Mouse (Mus musculus) neural tube, embryonic 13.5 days (tissue): Measurements from ENCODE around the gene Gm20388. TPM values are rescaled to one million over a fixed set of nuclear protein-coding genes. Genes with fewer than 3 reads are reported as not detected.

ENCODE experiments used
- ATAC-seq: fragments of 200-750 bp; cut with Nextera tagmentation; 2 replicates; pipeline ENCODE4 v1.8.0; 2017; ENCODE audit warnings: low read depth, mild to moderate bottlenecking, moderate TSS enrichment, moderate library complexity
- H3K27ac ChIP-seq: fragments of 300-500 bp; sonication (generic); replicated peaks from 2 replicates; pipeline ENCODE4 v1.5.1; 2015; ENCODE audit warnings: moderate library complexity, mild to moderate bottlenecking, inconsistent platforms
- H3K27me3 ChIP-seq: fragments of 300-500 bp; sonication (generic); 2 replicates; pipeline ENCODE4 v1.6.1; 2015; ENCODE audit warnings: mild to moderate bottlenecking, inconsistent platforms
- H3K36me3 ChIP-seq: fragments of 300-500 bp; sonication (generic); 2 replicates; pipeline ENCODE4 v1.6.1; 2015; ENCODE audit warnings: mild to moderate bottlenecking, inconsistent platforms
- H3K4me1 ChIP-seq: fragments of 300-500 bp; sonication (generic); replicated peaks from 2 replicates; pipeline ENCODE4 v1.6.1; 2015; ENCODE audit warnings: inconsistent platforms
- H3K4me2 ChIP-seq: fragments of 300-500 bp; sonication (generic); 2 replicates; pipeline ENCODE4 v1.6.1; 2015; ENCODE audit warnings: inconsistent platforms, mild to moderate bottlenecking, moderate library complexity
- H3K4me3 ChIP-seq: fragments of 300-500 bp; sonication (generic); 2 replicates; pipeline ENCODE4 v1.5.1; 2015; ENCODE audit warnings: mild to moderate bottlenecking, inconsistent platforms
- H3K9ac ChIP-seq: fragments of 300-500 bp; sonication (generic); 2 replicates; pipeline ENCODE4 v1.6.1; 2015; ENCODE audit warnings: moderate library complexity, mild to moderate bottlenecking, inconsistent platforms
- H3K9me3 ChIP-seq: fragments of 300-500 bp; sonication (generic); 2 replicates; pipeline ENCODE4 v1.6.1; 2016; ENCODE audit warnings: inconsistent platforms
- WGBS: fragments of 180-500 bp; shearing (Covaris S2); methylation state at CpG from one replicate; pipeline ENCODE4 v1.1.7; 2015; 5-methylcytosine and 5-hydroxymethylcytosine counted together
- polyA plus RNA-seq: library from polyadenylated mRNA; unstranded; fragments of >200 nt; fragmentation: Nextera tagmentation; extraction: Ambion mirVana; gene quantifications from 2 replicates; pipeline ENCODE4 v1.2.1, GENCODE M21; 2015

Gm20388 gene
- polyA plus RNA-seq, 1 experiment from 2014 or later, result 0.27 TPM

GRCm38 (mm10) chr8:121721072-121721471, 1810.4 kb downstream of the Gm20388 start:
- Histone ChIP-seq H3K4me2 (no peak overlapping the region), H3K36me3 (no peaks in the 10 kb centered on the region), H3K9me3 (no peaks in the 10 kb centered on the region), H3K27me3 (no peaks in the 10 kb centered on the region), H3K9ac (no peak overlapping the region), H3K4me1 (peaks cover 17% of the 10 kb centered on the region), H3K4me3 (no peak overlapping the region), H3K27ac (no peak overlapping the region)
- WGBS, result 40% methylated on average over 6 of the region's 6 CpGs
- no peak for ATAC-seq

DNA sequence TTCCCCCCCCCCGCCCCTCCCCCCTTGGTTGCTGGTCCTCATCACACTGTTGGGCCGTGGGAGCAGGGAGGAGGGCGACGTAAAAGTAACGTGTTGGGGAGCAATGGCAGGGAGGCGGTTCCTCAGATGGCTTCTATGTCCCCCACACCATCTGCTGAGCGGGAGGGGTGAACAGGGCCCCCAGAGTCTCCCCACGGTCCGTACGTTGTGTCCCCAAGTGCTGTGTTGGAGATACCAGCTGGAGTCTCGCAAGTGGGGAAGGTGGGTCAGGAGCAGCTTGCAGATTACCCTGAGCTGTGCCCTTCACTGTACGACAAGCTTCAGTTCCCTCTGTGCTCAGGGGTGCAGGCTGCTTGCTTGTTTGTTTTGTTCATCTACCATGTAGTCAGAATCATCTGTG, 1813.2 kb downstream of the Gm20388 start:
- Histone ChIP-seq H3K4me1 (peaks cover 5% of the 10 kb centered on the region; the same call in 1 of the 2 replicates), H3K9ac (no peak overlapping the region), H3K4me2 (no peak overlapping the region), H3K9me3 (no peaks in the 10 kb centered on the region), H3K27me3 (peaks cover 16% of the 10 kb centered on the region), H3K27ac (peak overlapping the region; percentile 4; the same call in 1 of the 2 replicates), H3K36me3 (no peaks in the 10 kb centered on the region), H3K4me3 (no peak overlapping the region)
- 61% methylated on average over 12 of the region's 12 CpGs for WGBS
- ATAC-seq, result no peak

DNA sequence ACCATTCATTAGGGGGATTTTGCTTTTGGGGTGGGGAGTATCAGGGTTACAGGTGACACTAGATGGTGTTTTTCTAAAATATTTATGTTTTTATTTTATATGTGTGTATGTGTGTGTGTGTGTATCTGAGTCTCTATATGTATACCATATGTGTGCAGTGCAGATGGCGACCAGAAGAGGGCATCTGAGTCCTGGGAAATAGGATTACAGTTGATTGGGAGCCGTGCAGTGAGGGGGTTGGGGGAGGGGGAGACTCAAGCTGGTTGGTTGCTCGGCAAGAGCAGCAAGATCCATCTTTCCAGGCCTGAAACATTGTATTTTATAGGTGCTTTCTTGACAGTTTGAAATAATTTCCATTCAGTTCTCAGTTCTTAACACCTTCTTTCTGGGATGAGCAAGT, 1816.5 kb downstream of the Gm20388 start:
- Histone ChIP-seq H3K27ac (no peak overlapping the region), H3K27me3 (peaks cover 47% of the 10 kb centered on the region), H3K4me2 (no peak overlapping the region), H3K9ac (no peak overlapping the region), H3K4me3 (no peak overlapping the region), H3K4me1 (peaks cover 25% of the 10 kb centered on the region), H3K9me3 (no peaks in the 10 kb centered on the region), H3K36me3 (no peaks in the 10 kb centered on the region)
- ATAC-seq, result no peak
- 60% methylated on average over 3 of the region's 3 CpGs for WGBS

DNA sequence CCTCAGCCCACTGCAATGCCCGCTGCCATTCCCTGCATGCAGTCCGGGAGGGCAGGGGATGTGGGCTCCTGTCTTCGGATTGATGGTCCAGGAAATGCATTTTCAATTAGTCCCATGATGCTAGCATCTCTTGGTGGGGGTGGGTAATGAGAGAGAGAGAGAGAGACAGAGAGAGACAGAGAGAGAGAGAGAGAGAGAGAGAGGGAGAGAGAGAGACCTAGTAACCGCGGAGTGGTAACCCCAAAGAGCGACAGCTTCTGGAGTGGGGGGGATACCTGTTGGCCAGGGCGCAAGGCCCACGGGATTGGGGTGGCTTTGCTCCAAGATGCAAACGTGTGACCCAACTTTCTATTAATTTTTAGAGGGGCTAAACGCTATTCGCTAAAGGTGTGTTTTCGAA, 1818.7 kb downstream of the Gm20388 start, which contains the start of gene Jph3:
Gene Jph3 (plus strand): TSS at position 301 of the 400 bp plus-strand sequence.
- peaks cover 56% of the 10 kb centered on the region for H3K27me3 ChIP-seq
- H3K36me3 ChIP-seq, result no peaks in the 10 kb centered on the region
- H3K9me3 ChIP-seq, result no peaks in the 10 kb centered on the region
- peak within 1 kb of the TSS; percentile 81 for H3K27ac ChIP-seq
- 3% methylated on average over 12 of the region's 12 CpGs for WGBS
- peaks cover 41% of the 10 kb centered on the region for H3K4me1 ChIP-seq
- ATAC-seq, result no peak
- peak within 1 kb of the TSS; percentile 91 for H3K4me2 ChIP-seq
- peak within 1 kb of the TSS; percentile 79 for H3K4me3 ChIP-seq
- H3K9ac ChIP-seq, result peak within 1 kb of the TSS; percentile 90

- H3K4me3 ChIP-seq, result peak overlapping the region; percentile 79
- peak overlapping the region; percentile 90 for H3K9ac ChIP-seq
- peak; percentile 26; the same call in 1 of the 2 replicates for ATAC-seq
- peaks cover 56% of the 10 kb centered on the region for H3K27me3 ChIP-seq
- H3K27ac ChIP-seq, result peak overlapping the region; percentile 81; the same call in 1 of the 2 replicates
- peak overlapping the region; percentile 91 for H3K4me2 ChIP-seq
- no peaks in the 10 kb centered on the region for H3K36me3 ChIP-seq
- WGBS, result under 1% methylated on average over 50 of the region's 54 CpGs
- peaks cover 41% of the 10 kb centered on the region for H3K4me1 ChIP-seq
- no peaks in the 10 kb centered on the region for H3K9me3 ChIP-seq
Observed at GRCm38 (mm10) chr8:121729754-121730153, 1819.1 kb downstream of the Gm20388 start.

GRCm38 (mm10) chr8:121730170-121730569, 1819.5 kb downstream of the Gm20388 start:
- peak overlapping the region; percentile 79 for H3K4me3 ChIP-seq
- H3K9me3 ChIP-seq, result no peaks in the 10 kb centered on the region
- peaks cover 56% of the 10 kb centered on the region for H3K27me3 ChIP-seq
- peak overlapping the region; percentile 81 for H3K27ac ChIP-seq
- peak overlapping the region; percentile 90 for H3K9ac ChIP-seq
- no peaks in the 10 kb centered on the region for H3K36me3 ChIP-seq
- H3K4me2 ChIP-seq, result peak overlapping the region; percentile 91
- peak; percentile 20; the same call in 1 of the 2 replicates for ATAC-seq
- H3K4me1 ChIP-seq, result peaks cover 41% of the 10 kb centered on the region
- under 1% methylated on average over 31 of the region's 60 CpGs for WGBS

GRCm38 (mm10) chr8:121730646-121731045, 1820.0 kb downstream of the Gm20388 start:
- H3K27ac ChIP-seq, result peak overlapping the region; percentile 81
- peaks cover 56% of the 10 kb centered on the region for H3K27me3 ChIP-seq
- peaks cover 41% of the 10 kb centered on the region for H3K4me1 ChIP-seq
- no peaks in the 10 kb centered on the region for H3K9me3 ChIP-seq
- peak overlapping the region; percentile 90 for H3K9ac ChIP-seq
- H3K4me2 ChIP-seq, result peak overlapping the region; percentile 91
- no peaks in the 10 kb centered on the region for H3K36me3 ChIP-seq
- ATAC-seq, result peak; percentile 30; the same call in 1 of the 2 replicates
- peak overlapping the region; percentile 79 for H3K4me3 ChIP-seq
- WGBS, result under 1% methylated on average over 35 of the region's 37 CpGs

- ATAC-seq, result peak; percentile 43
- H3K27ac ChIP-seq, result peak overlapping the region; percentile 81
Observed at GRCm38 (mm10) chr8:121731060-121731459, 1820.4 kb downstream of the Gm20388 start.

DNA sequence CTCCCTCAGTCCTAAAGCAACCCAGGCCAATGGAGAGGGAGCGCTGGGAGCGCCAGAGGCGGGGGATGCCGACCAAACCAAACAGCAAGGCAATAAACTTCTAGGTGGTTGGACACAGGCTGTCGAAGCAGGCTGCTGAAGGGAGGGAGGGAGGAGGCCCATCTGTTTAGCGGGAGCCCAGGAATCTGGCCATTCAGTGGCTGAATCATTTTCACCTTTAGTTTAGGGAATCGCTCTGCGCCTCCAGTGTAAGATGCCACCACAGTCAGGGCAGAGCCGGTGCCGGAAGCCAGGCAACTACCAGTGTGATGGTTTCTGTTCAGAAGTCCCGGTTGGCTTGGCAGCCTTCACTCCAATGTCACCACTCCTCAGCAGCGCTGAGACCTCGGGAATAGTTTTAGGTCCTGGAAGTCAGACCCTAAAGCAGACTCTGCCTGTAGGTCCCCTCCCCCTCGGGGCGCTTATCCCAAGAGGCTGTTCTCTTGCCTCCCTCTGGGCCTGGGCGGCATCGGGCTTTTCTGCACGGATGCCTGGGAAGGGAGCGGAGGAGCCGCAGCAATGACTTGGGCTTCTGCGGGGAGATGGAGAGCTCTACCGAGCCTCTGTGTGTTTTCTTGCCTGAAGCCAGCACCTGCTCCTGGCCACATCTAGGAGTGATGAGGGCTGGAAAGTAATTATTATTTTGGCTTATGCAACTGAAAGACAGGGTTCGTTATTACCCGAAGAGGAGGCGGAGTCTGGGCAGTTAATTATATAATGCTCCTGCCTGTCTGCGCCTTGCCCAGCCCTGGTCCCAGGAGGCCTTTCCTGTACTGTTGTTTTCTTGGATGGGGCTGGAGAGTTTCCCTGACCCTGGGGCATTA, 1821.1 kb downstream of the Gm20388 start:
- Histone ChIP-seq H3K4me2 (peak overlapping the region; percentile 91), H3K27ac (peak overlapping the region; percentile 81), H3K9me3 (no peaks in the 10 kb centered on the region), H3K27me3 (peaks cover 56% of the 10 kb centered on the region), H3K4me3 (peak overlapping the region; percentile 79), H3K36me3 (no peaks in the 10 kb centered on the region), H3K9ac (peak overlapping the region; percentile 90), H3K4me1 (peaks cover 49% of the 10 kb centered on the region)
- WGBS, result 2% methylated on average over 26 of the region's 26 CpGs
- peak; percentile 12; the same call in 1 of the 2 replicates for ATAC-seq

More at GRCm38 (mm10) chr8:121731060-121731459, 1820.4 kb downstream of the Gm20388 start:
- H3K27me3 ChIP-seq, result peaks cover 56% of the 10 kb centered on the region
- H3K4me3 ChIP-seq, result peak overlapping the region; percentile 79
- H3K9ac ChIP-seq, result peak overlapping the region; percentile 90
- WGBS, result 0% methylated on average over 11 of the region's 11 CpGs
- peaks cover 43% of the 10 kb centered on the region for H3K4me1 ChIP-seq
- H3K9me3 ChIP-seq, result no peaks in the 10 kb centered on the region
- H3K4me2 ChIP-seq, result peak overlapping the region; percentile 91
- no peaks in the 10 kb centered on the region for H3K36me3 ChIP-seq

DNA sequence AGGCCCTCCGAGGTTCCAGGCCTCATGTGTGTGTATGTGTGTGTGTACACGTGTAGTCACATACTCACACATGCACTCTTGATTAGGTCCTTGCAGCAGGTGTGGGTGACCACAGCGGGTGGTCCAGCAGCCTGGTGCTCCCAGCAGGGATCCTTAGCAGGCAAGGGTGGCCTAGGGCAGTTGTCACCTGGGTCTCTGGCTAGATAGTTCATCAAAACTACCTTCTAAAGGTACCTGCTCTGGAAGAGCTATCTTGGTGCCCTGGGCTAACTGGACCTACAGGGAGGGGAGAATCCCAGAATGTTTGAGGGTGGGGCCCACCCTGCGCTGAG, 1821.7 kb downstream of the Gm20388 start:
- Histone ChIP-seq H3K9ac (peak overlapping the region; percentile 90), H3K4me3 (peak overlapping the region; percentile 79), H3K27me3 (peaks cover 54% of the 10 kb centered on the region), H3K36me3 (0 out of 2 replicates have a peak, but pooled peaks cover 3% of the 10 kb centered on the region), H3K4me1 (peaks cover 51% of the 10 kb centered on the region), H3K9me3 (no peaks in the 10 kb centered on the region), H3K4me2 (peak overlapping the region; percentile 91), H3K27ac (no peak overlapping the region)
- ATAC-seq, result no peak; the same call in 1 of the 2 replicates
- 45% methylated on average over 4 of the region's 4 CpGs for WGBS

DNA sequence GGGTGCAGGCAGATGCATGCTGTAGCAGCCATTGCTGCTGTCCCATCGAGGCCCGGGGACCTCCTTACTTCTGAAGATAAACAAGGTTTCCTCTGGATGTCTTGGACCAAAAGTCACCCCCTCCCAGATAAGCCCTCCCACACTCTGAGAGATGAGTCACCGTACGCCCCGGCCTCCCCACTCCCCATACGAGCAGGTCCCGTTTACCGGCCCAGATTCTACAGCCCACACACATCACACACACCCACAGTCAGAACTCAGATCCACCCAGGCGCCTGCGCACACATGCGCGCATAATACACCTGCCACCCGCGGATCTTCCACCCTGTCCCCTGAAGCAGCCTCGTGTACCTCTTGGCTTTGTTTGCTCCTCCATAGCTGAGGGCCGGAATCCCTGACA, 1823.6 kb downstream of the Gm20388 start:
- H3K27ac ChIP-seq, result no peak overlapping the region
- peaks cover 35% of the 10 kb centered on the region for H3K27me3 ChIP-seq
- 0 out of 2 replicates have a peak, but pooled peaks cover 4% of the 10 kb centered on the region for H3K36me3 ChIP-seq
- ATAC-seq, result no peak
- WGBS, result 93% methylated on average over 16 of the region's 16 CpGs
- H3K4me1 ChIP-seq, result peaks cover 47% of the 10 kb centered on the region
- no peak overlapping the region for H3K4me3 ChIP-seq
- no peak overlapping the region for H3K9ac ChIP-seq
- no peaks in the 10 kb centered on the region for H3K9me3 ChIP-seq
- no peak overlapping the region for H3K4me2 ChIP-seq

DNA sequence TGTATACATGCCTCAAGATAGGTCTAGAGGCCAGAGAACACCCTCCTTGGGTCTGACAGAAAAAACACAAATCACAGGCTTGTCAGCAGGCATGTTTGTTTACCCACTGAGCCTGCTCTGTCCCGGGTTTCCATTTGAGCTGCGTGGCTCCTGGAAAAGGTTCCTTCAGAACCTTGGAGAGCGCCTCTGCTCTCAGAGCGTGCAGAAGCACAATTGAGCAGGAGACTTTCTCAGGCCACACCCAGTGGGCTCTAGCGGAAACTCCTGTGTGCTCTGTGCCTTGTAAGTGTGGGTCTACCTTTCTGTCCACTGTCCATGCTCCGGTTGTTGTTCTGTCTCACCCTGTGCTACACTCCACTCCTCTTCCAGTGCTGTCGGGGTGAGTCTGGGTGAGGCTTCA, 1825.6 kb downstream of the Gm20388 start:
- no peak overlapping the region for H3K9ac ChIP-seq
- H3K4me2 ChIP-seq, result no peak overlapping the region
- peaks cover 18% of the 10 kb centered on the region for H3K27me3 ChIP-seq
- no peak overlapping the region for H3K27ac ChIP-seq
- no peak for ATAC-seq
- no peaks in the 10 kb centered on the region for H3K9me3 ChIP-seq
- H3K4me1 ChIP-seq, result peaks cover 35% of the 10 kb centered on the region
- H3K4me3 ChIP-seq, result no peak overlapping the region
- 0 out of 2 replicates have a peak, but pooled peaks cover 4% of the 10 kb centered on the region for H3K36me3 ChIP-seq
- WGBS, result 14% methylated on average over 7 of the region's 7 CpGs
